Mouse (Mus musculus) left cerebral cortex, postnatal 25 days (tissue): Measurements from ENCODE around the gene Paqr7. TPM values are rescaled to one million over a fixed set of nuclear protein-coding genes. Genes with fewer than 3 reads are reported as not detected.
A peak's percentile ranks its signal among the peaks of the same experiment; 100 is the strongest.

Experiments
- DNase-seq, 2 experiments: peaks; one replicate each; pipeline ENCODE4 v3.0.0; 2022; ENCODE audit warnings: low spot score in 2 of 2, mixed read lengths in 1 of 2
- intact Hi-C: fragments of 180-260 bp; cut with DNase I; formaldehyde crosslinking; loops from one replicate; pipeline ENCODE4 v1.15.1; 2025
- total RNA-seq, 2 experiments: library from RNA; stranded (reverse); gene quantifications; 2 replicates each; pipeline ENCODE4 v1.2.3; 2021

The Paqr7 gene
- 10 to 100 TPM; 61.2 to 63.3 TPM for total RNA-seq

DNA sequence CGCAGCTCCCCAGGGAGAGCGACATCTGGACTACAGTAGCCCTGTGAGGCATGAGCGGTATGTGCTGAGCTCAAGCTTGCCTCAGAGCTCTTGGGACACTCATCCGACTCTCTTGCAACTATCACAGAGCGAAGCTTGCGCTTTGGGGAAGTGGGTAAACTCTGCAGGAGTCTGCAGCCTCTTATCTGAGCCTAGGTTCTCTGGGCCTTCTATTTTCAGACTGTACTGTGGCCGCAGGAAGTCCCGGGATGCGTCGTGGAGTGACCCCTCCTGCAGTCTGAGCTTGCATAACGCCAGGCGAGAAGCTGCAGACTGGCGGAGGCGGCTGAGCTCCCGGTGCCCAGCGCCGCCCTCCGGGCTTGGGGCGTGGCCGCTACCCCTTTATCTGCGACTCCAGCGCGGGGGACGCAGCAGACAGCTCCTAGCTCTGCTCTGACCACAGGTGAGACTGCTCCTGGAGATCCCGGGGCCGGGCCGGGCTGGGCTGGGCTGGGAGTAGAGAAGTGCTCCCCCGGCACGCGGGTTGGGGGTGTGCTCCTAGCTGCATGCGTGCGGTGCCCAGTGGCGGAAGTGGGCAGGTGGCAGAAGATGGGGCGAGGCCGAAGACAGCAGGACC, at the start of gene Paqr7:
TSS of gene Paqr7 (plus strand) at position 103 of the 616 bp plus-strand sequence.
- peak; percentile 84 to 88 for DNase-seq
- intact Hi-C loops = no loop called here

DNA sequence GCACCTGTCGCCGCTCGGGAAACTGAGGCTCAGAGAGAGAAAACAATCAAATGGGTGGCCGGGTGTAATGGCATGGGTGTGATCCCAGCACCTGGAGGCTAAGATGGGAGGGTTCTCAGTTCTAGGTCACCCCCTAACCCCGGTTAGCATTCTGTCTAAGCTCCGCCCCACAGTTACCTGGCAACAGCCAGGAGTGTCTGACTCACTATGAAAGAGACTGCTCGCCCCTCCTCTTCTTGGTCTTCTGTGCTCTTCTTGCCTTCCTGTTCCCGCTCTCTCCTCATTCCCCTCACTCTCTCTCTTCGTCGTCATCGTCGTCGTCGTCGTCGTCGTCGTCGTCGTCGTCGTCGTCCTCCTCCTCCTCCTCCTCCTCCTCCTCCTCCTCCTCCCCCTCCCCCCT, 48.5 kb upstream of the Paqr7 start:
- DNase-seq = no peak
- intact Hi-C loops = no loop called here

DNA sequence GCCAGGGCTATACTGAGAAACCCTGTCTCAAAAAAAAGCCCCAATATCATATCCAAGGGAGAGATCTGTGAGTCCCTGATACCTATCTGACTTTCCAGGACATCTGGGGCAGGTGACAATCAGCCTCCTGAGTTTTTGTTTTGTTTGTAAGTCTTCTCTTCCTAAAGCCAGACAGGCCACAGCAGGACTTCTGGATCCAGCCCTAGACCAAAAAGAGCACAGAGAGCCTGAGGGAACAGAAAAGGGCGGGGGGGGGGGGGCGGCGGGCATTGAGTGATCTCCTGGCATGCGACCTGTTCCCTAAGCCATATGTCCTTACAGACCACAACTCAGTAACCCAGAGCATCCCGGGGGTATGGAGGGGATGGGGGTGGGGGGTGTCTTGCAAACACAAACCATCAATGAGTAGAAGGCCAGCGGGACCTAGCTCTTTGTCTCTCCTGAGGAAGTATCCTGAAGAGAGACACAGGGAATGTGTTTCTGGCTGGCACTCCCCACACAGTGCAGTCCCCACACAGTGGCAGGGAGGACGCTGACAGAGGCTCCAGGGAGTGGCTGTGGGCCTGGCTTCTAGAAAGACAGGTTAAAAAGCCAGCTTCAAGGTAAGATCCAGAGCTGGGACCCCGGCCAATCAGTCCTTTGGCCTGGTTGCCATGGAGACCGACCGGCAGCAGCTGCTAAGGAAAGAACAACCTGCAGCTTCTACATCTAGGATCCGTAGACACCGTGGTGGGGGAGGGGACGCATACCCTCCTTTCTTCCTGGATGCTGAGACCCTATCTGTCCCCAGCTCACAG, 46.7 kb upstream of the Paqr7 start:
- intact Hi-C loops = loop anchor here (2.0 kb wide), 2 partner anchors 19 to 49 kb away; partner anchors contain the start of gene Stmn1
- DNase-seq = peak in 1 of 2 experiments; percentile 61

DNA sequence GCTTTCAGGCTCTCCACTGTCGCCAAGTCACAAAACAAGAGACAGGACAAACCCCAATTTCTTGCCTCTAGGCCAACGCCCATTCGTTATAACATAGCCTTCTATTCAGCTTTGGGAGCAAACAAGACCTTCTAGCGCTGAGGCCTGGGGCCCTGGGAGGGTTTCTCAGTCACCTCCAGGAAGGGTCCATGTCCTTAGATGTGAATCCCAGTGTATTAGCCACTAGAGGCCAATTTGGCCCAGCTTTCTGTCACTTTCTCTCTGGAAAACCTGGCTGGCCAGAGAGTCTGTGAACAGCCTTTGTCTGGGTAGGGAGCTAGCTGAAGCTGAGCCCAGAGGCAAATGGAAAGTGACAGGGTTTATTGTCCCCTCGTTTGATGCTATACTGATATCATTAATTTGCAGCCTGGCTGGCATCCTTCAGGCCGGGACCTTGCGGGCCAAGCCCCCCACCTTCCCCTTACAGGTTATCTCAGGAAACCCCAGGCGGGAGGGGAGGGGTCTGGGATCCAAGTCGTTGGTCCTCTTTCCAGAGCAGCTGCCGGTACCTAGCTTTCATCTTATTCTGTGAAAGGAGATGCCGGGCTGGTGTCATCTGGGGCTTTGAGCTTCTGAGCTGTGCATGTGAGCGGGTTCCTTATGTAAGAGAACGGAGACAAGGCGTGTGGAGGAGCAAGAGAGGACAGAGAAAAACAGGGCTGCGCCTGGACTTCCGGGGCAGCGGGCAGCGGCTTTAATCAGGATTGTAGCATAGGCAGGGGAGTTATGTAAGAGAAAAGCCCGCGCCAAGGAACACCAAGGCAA, 45.9 kb upstream of the Paqr7 start:
- DNase-seq = peak; percentile 64 to 84
- intact Hi-C loops = loop anchor here (2.0 kb wide), 2 partner anchors 18 to 50 kb away; partner anchors contain the start of gene Stmn1

GRCm38 (mm10) chr4:134451484-134451883, 45.0 kb upstream of the Paqr7 start:
- intact Hi-C loops = loop anchor here (2.0 kb wide), 2 partner anchors 17 to 51 kb away; partner anchors contain the start of gene Stmn1
- no peak for DNase-seq

- peak; percentile 26 to 73 for DNase-seq
- intact Hi-C loops = no loop called here
Measured at GRCm38 (mm10) chr4:134453619-134454400, 42.7 kb upstream of the Paqr7 start.

DNA sequence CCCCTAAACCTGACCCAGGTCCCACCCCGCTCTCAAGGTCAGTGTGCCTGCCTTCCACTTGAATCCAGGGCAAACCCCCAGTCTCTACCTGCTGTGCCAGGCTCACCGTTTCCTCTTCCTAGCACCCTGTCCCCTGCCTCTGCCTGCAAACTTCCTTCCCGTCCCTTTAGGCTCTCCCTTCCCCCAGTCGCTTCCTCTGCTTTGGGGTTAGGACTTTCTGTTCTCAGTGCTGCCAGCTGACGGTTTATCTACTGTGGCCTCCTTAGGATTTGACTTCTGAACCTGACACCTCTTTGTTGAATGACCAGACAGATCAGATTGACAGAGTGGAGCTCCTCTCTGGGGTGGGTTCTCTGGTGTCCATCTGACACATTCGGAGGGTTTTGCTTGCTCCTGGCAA, 41.2 kb upstream of the Paqr7 start:
- DNase-seq = no peak
- intact Hi-C loops = no loop called here

DNA sequence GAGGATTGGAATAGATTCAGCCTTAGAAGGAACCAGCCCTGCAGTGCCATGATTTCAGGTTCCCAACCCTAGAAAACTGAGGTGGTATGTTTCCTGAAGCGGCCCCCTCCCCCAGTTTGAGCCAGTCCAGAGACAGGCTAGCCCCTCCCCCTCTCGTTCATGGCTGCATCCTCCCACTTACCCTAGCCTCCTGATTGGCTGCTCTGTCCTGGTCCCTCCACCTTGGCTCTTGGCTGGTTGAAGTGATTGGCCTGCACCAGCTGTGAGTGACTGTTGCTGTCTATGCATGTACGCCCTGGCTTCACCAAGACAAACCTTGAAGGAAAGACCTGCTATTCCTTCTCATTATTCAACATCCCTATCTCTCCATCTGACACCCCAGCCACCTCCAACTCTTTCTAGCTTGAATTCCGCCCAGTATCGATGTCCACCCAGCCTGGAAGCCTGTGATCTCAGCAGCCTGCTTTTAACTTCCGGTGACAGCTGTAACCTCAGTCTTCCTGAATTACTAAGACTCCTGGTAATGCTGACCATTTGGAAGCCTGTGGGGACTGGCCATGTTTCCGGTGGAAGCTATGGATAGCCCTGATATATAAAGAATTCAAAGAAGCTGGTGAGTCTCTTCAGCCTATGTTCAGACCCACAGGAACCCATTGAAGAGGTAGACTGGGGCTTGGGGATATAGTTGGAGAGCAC, 39.2 kb upstream of the Paqr7 start:
- no peak for DNase-seq
- intact Hi-C loops = no loop called here

DNA sequence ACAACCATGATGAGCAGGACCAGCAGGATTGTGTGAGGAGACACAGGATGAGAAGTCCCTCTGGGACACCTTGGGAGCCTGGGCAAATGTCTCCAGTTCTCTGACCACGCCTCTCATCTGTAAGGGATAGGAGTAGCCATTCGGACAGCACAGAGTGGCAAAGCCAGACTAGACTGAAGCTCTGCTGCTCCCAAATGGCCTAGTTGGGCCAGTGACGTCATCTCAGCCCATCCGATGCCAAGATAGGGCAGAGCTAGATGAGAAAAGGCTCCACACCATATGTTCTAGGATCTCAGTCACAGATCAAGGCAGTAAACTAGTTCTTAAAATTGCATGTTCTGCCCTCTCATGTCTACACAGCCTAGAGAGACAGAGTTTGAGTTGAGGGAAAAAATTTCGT, 37.6 kb upstream of the Paqr7 start:
- intact Hi-C loops = no loop called here

DNA sequence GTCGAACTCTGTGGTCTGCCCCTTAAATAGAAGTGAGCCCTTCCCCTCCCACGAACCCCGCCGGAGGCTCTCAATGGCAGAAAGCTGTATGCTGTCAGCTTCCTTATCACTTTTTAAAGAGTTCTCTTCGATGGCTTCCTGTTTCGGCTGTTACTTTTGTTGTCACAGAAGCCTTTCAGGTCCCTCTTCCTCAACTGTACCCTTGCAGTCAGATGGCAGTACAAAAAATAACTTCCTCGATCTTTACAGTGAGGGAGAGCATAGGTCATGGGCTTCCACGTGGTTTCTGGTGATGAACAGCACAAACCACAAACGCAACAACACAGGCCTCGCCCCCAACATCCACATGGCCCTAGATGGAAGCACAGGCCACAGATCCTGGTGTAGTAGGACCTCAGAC, 36.2 kb upstream of the Paqr7 start:
- DNase-seq = no peak
- intact Hi-C loops = no loop called here

More for the DNA sequence above, 37.6 kb upstream of the Paqr7 start:
- no peak for DNase-seq

GRCm38 (mm10) chr4:134461252-134461651, 35.2 kb upstream of the Paqr7 start:
- DNase-seq = no peak

GRCm38 (mm10) chr4:134465789-134466188, 30.7 kb upstream of the Paqr7 start:
- intact Hi-C loops = no loop called here
- DNase-seq = no peak

More at GRCm38 (mm10) chr4:134461252-134461651, 35.2 kb upstream of the Paqr7 start:
- intact Hi-C loops = no loop called here

GRCm38 (mm10) chr4:134466381-134467262, 29.9 kb upstream of the Paqr7 start:
- intact Hi-C loops = no loop called here
- no peak for DNase-seq

GRCm38 (mm10) chr4:134467435-134468214, 28.9 kb upstream of the Paqr7 start:
- intact Hi-C loops = loop anchor here (2.0 kb wide), 2 partner anchors 17 to 71 kb away; partner anchors contain the start of gene Pafah2
- no peak for DNase-seq

DNA sequence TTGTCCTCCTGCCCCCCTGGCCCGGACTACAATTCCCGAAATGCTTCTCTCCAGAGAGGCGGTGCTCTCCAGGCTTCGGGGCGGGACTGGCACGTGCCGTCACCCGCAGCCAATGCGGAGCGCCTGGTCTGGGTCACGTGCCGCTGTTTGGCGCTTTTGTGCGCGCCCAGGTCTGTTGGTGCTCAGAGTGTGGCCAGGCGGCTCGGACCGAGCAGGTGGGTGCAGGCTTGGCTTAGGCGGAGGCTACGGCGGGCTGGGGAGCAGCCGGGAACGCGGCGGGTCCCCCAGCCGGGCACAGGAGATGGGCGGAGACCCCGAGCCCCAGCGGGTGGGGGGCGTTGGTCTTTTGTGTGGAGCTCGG, 28.3 kb upstream of the Paqr7 start, which contains the start of gene Stmn1:
TSS of gene Stmn1 (plus strand) at position 106 of the 361 bp plus-strand sequence.
- peak; percentile 96 to 98 for DNase-seq
- intact Hi-C loops = loop anchor here (2.0 kb wide), 2 partner anchors 17 to 71 kb away; partner anchors contain the start of gene Pafah2

- peak; percentile 92 to 96 for DNase-seq
- intact Hi-C loops = loop anchor here (2.0 kb wide), 2 partner anchors 18 to 72 kb away; partner anchors contain the start of gene Pafah2
Measured at GRCm38 (mm10) chr4:134468578-134469266, 27.8 kb upstream of the Paqr7 start.
